Mouse (Mus musculus): ENCODE measurements around the gene Stk24.

Stk24 gene

GRCm38 (mm10) chr14:121383801-121384200 is 4.0 kb upstream of the Stk24 start:
- CTCF ChIA-PET: interaction anchor here (0.7 kb wide), 1 partner anchor 35 kb away, joined by 5 read pairs; no protein-coding TSS in a partner anchor

DNA sequence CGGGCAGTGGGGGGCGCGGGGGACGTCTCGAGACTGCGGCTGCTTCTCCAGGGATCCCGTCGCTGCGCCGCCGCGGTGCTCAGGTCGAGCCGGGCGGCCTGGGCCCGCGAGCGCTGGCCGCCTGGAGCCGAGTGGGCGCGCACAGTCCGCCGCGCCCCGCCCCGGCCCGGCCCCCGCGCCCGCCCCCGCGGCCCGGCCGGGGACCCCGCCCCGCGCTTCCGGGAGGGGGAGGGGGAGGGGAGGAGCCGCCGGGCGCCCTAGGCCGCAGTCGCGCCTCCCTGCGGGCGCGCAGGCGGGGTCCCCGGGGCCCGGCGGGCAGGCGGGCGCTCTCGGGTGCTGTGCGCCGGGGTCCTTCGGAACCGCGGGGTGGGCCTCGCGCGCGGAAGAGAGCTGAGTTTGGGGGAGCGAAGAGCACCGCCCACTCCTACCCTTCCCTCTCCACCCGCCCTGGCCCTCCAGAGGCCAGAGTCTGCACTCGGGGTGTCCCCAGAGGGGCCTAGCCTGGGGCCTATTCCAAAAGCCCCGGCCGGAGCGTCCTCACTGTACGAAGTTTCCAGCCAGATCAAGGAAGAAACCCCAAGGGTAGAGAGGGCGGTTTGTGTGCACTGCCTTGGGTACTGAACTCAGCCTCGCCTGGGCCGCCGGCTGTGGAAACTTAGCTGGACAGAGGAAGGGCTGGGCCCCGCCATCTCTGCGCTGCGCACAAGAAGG is 540 bp downstream of the Stk24 start:
- CTCF ChIA-PET: interaction anchor here (0.5 to 1.0 kb wide), 3 partner anchors 19 to 91 kb away, joined by 3 to 5 read pairs (median 3); no protein-coding TSS in a partner anchor

GRCm38 (mm10) chr14:121378243-121379115 is 1.3 kb downstream of the Stk24 start:
- CTCF ChIA-PET: no interaction called here

DNA sequence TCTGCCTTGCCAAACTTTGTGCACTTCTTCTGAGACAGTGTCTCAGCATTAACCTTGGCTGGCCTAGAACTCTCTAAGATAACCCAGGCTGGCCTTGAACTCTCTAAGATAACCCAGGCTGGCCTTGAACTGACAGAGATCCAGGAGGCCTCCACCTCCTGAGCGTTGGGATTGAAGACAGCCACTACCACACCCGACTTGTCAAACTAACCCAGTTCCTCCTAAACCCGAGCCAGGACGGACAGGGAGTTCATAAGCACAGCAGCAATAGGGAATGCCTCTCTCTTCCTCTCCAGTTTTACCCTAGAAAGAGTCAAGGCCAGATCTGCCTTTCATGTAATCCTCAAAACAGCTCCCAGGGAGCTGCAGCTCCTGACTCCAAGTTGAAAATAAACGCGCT is 3.2 kb downstream of the Stk24 start:
- CTCF ChIA-PET: no interaction called here

DNA sequence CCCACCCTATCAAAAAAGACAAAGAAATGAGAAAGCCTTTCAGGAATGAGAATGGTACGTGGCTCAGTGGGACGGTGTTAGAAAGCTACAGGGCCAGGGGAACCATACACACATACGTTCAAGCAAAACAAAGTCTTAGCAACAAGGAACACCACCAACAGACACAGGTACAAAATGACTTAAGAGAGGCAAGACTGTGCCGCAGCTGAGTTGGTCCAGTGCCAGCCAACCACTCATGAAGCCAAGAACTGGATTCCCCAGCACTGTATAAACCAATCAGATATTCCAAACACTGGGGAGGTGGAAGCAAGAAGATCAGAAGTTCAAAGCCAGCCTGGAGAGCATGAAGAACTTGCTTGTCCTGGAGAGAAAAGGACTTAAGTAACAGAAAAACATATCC is 5.9 kb downstream of the Stk24 start:
- CTCF ChIA-PET: interaction anchor here (0.8 kb wide), 1 partner anchor 10 kb away, joined by 3 read pairs; no protein-coding TSS in a partner anchor

DNA sequence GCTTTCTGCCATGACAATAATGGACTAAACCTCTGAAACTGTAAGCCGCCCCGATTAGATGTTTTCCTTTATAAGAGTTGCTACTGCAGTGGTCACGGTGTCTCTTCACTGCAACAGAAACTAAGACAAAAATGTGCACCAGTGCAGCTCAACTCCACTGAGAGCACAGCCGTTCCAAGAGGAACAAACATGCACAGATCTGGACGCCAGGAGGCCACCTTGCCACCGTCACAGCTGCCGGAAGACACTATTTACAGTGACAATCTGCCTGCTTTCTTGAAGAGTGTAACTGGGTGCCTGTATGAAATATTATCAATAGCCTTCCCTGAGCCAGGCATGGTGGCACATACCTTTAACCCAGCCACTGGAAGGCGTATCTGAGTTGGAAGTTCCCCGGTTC is 6.8 kb downstream of the Stk24 start:
- CTCF ChIA-PET: no interaction called here

DNA sequence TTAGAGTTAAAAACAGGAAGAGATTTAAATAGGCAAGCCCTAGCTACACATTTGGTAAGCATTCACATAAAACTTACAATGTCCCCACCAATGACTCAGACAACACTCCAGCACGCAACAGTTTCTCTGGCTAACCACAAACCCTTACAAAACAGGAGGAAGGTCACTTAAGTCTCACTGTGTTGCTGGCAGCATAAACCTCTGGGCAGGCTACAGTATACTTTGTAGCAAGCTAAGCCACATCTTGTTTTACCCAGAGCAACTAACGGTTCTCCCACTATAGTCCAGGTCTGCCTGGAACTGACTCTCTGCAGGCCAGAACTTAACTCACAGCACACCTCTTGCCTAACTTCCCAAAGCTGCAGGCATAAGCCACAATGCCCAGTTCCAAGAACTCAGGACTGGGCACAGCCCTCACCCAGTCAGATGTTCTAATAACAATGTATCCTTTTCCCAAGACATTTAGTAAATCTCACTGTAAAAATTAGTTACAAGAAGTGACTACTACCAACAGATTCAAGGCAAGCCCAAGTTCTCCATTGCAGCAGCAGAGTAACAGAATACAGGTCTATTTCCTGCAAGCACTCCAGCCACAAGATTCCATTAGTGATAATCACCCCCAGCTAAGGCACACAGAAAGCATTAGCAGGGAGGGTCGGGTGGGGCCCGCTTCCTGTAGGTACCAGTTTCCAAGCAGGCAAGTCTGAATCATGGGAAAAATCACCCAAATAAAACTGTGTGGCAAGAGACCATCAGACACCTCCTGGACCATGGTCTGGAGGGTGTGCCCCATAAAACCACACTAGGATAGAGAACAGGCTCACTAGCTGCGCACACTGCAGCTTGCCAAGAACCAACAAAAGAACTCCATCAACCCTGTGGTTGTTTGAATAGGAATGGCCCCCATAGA is 7.6 kb downstream of the Stk24 start:
- CTCF ChIA-PET: interaction anchor here (0.7 kb wide), 1 partner anchor 470 kb away, joined by 3 read pairs; no protein-coding TSS in a partner anchor

DNA sequence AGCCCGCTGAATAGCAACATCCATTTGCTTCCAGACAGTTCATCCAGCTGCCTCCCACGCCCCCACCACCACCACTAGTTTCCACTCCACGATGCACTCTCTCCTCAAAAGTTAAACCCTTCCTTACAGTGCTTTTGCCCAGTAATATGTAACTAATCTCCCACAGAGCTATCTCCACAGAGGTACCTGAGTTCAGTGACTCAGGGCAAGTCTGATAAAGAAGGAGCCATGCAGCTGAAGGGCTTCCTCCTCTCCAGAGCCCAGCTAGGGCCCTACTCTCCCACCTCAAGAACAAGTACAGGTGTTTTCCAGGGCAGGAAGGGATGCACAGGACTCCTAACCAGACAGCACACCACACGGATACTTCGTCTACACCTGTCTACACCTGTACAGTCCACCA is 10.4 kb downstream of the Stk24 start:
- CTCF ChIA-PET: interaction anchor here (0.6 kb wide), 2 partner anchors 19 to 90 kb away, joined by 3 to 6 read pairs; no protein-coding TSS in a partner anchor

DNA sequence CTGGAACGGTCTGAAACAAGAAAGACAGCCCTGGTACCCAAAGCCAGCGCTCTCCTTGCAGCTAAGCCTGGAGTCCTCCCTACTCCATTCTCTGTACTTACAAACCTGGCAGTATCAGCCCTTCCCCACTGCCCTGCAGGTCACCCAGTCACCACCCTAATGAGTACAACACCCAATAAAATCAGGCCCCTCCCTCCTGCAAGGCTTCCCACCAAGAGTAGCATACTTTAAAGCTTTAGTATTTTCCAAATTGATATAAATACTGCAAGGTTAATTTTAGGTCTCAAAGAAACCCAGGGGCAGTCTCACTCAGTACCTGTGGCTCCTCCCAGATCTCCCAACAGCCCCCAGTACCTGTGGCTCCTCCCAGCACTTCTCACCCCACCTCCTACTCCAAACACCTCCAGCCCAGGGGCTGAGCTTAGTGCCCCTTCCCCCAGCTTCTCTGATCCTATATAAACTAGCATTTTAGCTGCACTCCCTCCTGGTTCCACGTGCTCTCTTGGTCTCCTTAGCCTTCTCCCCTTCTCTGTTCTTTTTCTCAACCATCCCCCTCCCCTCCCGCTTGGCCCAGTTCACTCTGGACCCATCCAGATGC is 11.6 kb downstream of the Stk24 start:
- CTCF ChIA-PET: interaction anchor here (0.5 to 0.8 kb wide), 2 partner anchors 24 to 83 kb away, joined by 4 read pairs; no protein-coding TSS in a partner anchor

DNA sequence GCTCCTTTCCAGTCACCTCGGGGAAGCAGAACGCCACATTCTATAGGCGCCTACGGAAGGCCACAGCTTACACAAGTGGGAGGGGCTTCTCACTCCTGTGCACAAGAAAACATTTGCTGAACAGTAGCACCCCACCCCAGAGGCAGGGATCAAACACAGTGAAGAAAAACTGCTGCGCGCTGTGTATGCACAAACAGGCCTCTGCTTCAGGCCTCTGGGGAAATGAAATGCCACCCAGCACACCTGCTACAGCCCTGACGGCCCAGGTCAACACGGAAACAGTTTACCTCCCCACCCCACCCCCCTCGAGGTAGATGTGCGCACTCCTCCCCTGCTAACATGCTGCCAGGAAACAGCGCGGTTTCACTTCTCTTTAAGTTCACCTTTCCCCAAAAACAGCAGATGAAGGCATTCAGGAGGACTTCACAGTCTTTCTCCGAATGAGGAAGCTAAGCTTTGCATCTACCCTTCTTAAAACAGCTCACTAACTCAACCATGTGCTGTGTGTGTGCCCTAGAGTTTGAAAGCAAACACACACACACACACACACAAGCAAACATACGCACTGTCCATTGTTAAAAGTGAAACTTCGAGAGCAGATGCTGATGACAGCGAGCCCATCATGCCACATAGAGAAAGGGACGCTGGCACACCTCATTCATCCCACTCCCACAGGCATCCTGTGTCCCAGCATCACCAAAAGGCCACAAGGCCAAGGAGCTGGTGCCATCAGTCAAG is 13.7 kb downstream of the Stk24 start:
- CTCF ChIA-PET: interaction anchor here (0.5 to 0.7 kb wide), 2 partner anchors 79 to 927 kb away, joined by 4 to 14 read pairs; no protein-coding TSS in a partner anchor

DNA sequence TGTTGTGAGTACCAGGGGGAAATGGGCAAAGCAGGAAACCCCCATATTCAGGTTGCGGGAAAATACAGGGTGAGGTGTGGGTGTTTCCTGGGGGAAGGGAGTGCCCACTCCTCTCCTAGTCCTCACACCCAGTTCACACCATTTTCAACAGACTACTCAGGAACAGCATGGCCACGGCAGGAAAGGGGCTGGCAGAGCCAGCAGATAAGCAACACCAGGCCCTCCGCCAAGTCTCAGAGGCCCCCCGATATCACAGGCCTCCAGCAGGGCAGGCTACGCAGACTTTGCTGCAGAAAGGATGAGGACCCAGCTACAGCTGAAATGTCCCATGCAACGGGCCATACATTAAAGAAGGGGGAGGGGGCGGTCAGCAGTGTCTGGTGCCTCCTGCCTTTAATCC is 14.4 kb downstream of the Stk24 start:
- CTCF ChIA-PET: no interaction called here

DNA sequence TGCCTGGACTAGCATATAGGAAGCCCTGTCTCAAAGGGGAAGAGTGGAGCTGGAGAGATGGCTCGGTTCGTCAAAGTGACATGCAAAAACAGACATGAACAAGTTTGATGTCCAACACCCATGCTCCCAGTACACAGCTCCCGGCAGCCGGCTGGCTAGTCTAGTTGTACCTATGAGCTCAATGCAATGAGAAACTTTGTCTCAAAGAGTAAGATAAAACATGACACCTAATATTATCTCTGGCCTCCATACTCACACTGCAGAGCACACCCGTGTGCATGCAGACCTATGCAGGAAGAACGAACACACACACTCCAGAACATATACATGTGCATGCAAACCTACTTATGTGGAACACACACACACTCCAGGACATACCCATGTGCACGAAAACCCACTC is 15.5 kb downstream of the Stk24 start:
- CTCF ChIA-PET: interaction anchor here (0.7 to 1.1 kb wide), 2 partner anchors 9 to 50 kb away, joined by 3 to 6 read pairs; no protein-coding TSS in a partner anchor

GRCm38 (mm10) chr14:121361319-121362114 is 18.3 kb downstream of the Stk24 start:
- CTCF ChIA-PET: interaction anchor here (0.5 kb wide), 1 partner anchor 19 kb away, joined by 4 read pairs; no protein-coding TSS in a partner anchor

DNA sequence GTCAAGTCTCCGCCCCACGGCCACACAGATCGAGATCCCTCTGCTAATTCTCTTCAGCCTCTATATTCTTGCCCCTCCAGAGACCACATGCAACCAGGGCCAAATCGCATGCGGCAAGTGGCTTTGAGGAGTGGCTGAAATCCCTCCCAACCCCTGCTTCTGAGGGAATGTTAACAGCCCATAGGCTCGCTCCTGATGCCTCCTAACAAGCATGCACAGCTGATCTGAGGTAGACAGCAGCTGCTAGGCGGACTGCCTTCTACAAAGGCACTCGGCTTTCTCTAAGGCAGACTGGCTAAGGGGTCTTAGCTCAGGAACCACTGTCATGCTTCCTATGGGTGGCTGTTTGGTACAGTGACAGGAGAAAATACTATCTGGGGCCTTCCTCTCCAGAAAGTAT is 20.0 kb downstream of the Stk24 start:
- CTCF ChIA-PET: no interaction called here

GRCm38 (mm10) chr14:121359015-121359414 is 20.8 kb downstream of the Stk24 start:
- CTCF ChIA-PET: no interaction called here

- CTCF ChIA-PET: no interaction called here
Observed at GRCm38 (mm10) chr14:121358327-121358726, 21.5 kb downstream of the Stk24 start.

DNA sequence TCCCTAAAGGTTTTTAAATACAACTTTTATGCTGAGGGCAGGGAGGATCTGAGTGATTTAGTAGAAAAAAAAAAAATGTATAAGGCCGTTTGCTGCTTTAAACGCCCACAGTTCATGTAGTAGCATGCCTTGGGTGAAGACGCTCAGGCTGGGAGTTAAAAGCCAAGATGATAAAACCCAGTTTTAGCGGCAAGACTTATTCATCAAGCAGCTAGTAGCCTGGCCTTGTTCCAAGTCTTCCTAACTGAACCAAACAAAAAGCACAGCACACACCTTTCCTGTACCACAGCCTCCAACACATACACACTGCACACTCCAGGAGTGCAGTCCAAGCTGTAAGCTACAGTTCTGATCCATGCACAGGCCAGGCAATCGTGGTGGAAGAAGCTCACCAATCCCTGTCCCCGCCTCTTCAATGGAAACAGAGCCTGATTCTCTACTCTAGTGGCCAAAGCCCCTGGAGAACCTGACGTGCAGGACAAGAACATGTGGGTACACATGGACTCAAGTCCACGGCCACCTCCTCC is 23.4 kb downstream of the Stk24 start:
- CTCF ChIA-PET: interaction anchor here (0.6 to 0.7 kb wide), 2 partner anchors 17 to 25 kb away, joined by 3 to 4 read pairs; no protein-coding TSS in a partner anchor

DNA sequence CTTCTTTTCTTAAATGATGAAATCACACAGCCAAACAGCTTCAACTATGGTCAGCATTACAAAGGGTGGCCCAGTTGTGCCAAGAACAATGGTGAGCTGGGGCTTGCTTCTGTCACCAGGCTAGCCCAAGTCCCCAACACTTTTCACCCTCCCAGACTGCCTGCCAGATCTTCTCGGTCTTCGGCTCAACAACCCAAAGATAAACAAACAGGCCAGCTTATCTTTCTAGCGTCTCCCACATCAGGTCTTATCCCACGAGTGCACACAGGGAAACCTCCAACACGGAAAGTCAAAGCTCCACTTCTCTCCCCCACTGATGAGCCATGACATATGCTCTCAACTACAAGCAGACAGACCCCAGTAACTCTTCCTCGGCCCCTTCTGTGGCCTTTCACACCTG is 24.1 kb downstream of the Stk24 start:
- CTCF ChIA-PET: interaction anchor here (0.6 kb wide), 1 partner anchor 16 kb away, joined by 4 read pairs; no protein-coding TSS in a partner anchor

All from spleen, embryonic (tissue).